In the genomic region with DNA sequence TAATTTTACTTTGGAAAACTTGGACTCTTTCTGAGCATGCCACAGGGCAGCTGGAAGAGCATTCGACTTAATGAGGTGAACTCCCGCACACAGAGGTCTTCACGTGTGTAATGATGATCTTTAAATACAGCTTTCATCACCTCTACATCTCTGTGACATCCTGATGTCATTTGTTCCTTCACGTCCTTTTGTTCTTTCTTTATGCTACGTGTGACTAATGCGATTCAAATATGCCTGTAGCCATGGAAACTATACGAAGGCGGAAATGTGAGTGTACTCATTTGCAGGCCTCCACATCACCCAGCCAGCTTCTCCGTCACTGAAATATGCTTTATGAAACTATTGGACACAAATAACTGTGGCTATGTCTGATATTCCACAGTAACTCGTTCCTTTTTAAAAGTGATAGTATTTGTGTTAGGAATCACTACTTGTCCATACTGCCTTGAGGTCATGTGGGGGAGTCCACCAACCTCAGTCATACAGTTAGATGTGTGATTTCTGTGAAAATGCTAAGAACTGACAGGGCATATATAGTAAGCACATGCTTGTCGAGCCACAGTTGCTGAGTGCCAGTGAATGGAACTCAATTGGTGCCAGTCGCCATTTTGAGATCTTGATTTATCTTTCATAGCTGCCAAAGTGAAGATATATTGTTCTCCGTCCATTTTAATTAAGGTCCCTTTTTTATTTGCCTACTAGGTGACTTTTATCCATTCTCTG, we compare ENCODE assay signal across 11 mouse cellular contexts.
DNase-seq lines count a peak whose midpoint lies in the region; ATAC-seq and TF ChIP-seq lines count a peak whose summit lies in the region.
"Had no signal": no experiment of that assay in that cellular context is flagged by ENCODE, and none has a peak within 500 bp of the region (broad histone marks: within the 10 kb centered on the region; RNA-seq: fewer than 3 reads in every experiment).

No protein-coding gene starts in this region.

- H3K4me1 ChIP-seq in hindbrain, embryonic 15.5 days (replicated peaks): peaks cover 6% of the 10 kb centered on the region; the same call in 1 of the 2 replicates

- H3K27ac ChIP-seq in hindbrain, embryonic 15.5 days (replicated peaks): peak overlapping the region; percentile 39; the same call in 1 of the 2 replicates

- H3K27me3 ChIP-seq in hindbrain, embryonic 15.5 days: no peaks in the 10 kb centered on the region
- H3K27me3 ChIP-seq in myocyte (ENCODE audit: control insufficient read depth, insufficient read depth, insufficient read length): no peaks in the 10 kb centered on the region

- H3ac ChIP-seq in myocyte (ENCODE audit: control insufficient read depth, insufficient read length): no peak overlapping the region

- TF ChIP-seq POLR2A in myocyte (IDR thresholded peaks at IDR 0.05; ENCODE audit: insufficient read length, low read depth): no peak

- no peak overlapping the region for H3K4me2 ChIP-seq in hindbrain, embryonic 15.5 days
- H3K4me2 ChIP-seq in myocyte (ENCODE audit: low read depth): peak overlapping the region; percentile 60

- DNase-seq in layer of hippocampus, adult 9-11 months: peak; percentile 52
- DNase-seq in layer of hippocampus, adult 11-12 months (ENCODE audit: low spot score): no peak
- no peak for DNase-seq in ovary, postnatal 10 days (ENCODE audit: low spot score)
- no peak for DNase-seq in spleen, adult 18-20 months
- DNase-seq in cerebellum, adult 11-12 months: no peak
- DNase-seq: cerebellum, adult 11 months; lung, adult 18-20 months; thymus, postnatal 36 days had no signal

- 39% methylated on average over 13 of the region's 13 CpGs for WGBS in hindbrain, embryonic 15.5 days

- peak; percentile 77 for ATAC-seq in activated CD4-positive, CD25-positive, alpha-beta regulatory T cell, adult 4 months
- peak; percentile 51; the same call in 1 of the 2 replicates for ATAC-seq in hindbrain, embryonic 15.5 days (ENCODE audit: low FRiP score, low read depth)

- H3K9me3 ChIP-seq in hindbrain, embryonic 15.5 days: no peaks in the 10 kb centered on the region

- no peak overlapping the region for H3K9ac ChIP-seq in hindbrain, embryonic 15.5 days

- no peaks in the 10 kb centered on the region for H3K79me2 ChIP-seq in myocyte (ENCODE audit: control insufficient read depth, insufficient read depth)

- no peaks in the 10 kb centered on the region for H3K36me3 ChIP-seq in hindbrain, embryonic 15.5 days
- no peaks in the 10 kb centered on the region for H3K36me3 ChIP-seq in myocyte (ENCODE audit: control insufficient read depth, insufficient read depth)

- no peak overlapping the region for H3K4me3 ChIP-seq in hindbrain, embryonic 15.5 days
- H3K4me3 ChIP-seq in myocyte: no peak overlapping the region

TF ChIP-seq in myocyte, 11 proteins besides CTCF, POLR2A, EP300 and RAD21:
- TF ChIP-seq TCF12 (IDR thresholded peaks at IDR 0.05; ENCODE audit: insufficient read depth, poor library complexity, severe bottlenecking) (no peak), POLR2AphosphoS2 (IDR thresholded peaks at IDR 0.05; ENCODE audit: insufficient read length, low read depth) (no peak), USF1 (IDR thresholded peaks at IDR 0.05; ENCODE audit: low read depth) (no peak), E2F4 (IDR thresholded peaks at IDR 0.05; ENCODE audit: insufficient read depth) (no peak), TCF3 (IDR thresholded peaks at IDR 0.05; ENCODE audit: insufficient read length, low read depth) (no peak), CEBPB (IDR thresholded peaks at IDR 0.05; ENCODE audit: insufficient read depth, poor library complexity, severe bottlenecking) (no peak), MYOG (IDR thresholded peaks at IDR 0.05; ENCODE audit: control insufficient read depth in 1 of 3, insufficient read depth in 1 of 3, insufficient read length in 2 of 3, low read depth in 2 of 3) (no peak)
TF ChIP-seq in myocyte: peak in this region for 0.
